Mouse (Mus musculus): Measurements from ENCODE around the gene Mtnr1b. TPM values are rescaled to one million over a fixed set of nuclear protein-coding genes. Genes with fewer than 3 reads are reported as not detected.

Gene Mtnr1b
- polyA plus RNA-seq, 1 experiment from 2014 or later, result not detected

DNA sequence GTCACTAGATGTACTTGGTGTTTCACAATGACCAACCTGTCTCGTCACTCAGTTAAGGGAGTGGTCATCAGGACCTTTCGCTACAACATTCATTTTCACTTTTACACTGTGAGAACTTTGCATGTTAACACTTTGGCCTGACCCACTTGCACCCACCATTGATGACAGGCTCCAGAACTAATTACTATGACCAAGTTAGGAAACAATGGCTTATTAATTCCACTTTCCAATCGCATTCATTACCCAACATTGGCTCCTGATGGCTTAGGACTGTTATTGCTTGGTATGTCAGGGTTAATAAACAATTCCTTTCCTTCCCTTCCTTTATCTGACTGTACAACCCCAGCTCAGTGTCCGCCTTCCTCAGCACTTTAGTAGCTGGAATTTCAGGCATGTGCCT is 92.4 kb downstream of the Mtnr1b start:
- DNase-seq (ENCODE audit: low spot score, missing footprints) (no peak), ATAC-seq (ENCODE audit: low FRiP score) (no peak)
- H3K9me3 ChIP-seq (ENCODE audit: control insufficient read depth, low read length), result no peaks in the 10 kb centered on the region
- no peak overlapping the region for H3K4me3 ChIP-seq (ENCODE audit: low read depth, low read length)
- H3K27me3 ChIP-seq (ENCODE audit: control insufficient read depth, insufficient read depth, low read length), result no peaks in the 10 kb centered on the region
- 86% methylated on average over 4 of the region's 4 CpGs for WGBS
- no peak overlapping the region for H3K9ac ChIP-seq (ENCODE audit: low read length)
- H3K4me2 ChIP-seq, result no peak overlapping the region
- H3K4me1 ChIP-seq (ENCODE audit: control insufficient read depth, insufficient read depth, low read length), result no peaks in the 10 kb centered on the region
- H3K27ac ChIP-seq (ENCODE audit: low read depth, low read length), result no peak overlapping the region
- H3K36me3 ChIP-seq (ENCODE audit: control insufficient read depth, insufficient read depth, low read length), result no peaks in the 10 kb centered on the region

DNA sequence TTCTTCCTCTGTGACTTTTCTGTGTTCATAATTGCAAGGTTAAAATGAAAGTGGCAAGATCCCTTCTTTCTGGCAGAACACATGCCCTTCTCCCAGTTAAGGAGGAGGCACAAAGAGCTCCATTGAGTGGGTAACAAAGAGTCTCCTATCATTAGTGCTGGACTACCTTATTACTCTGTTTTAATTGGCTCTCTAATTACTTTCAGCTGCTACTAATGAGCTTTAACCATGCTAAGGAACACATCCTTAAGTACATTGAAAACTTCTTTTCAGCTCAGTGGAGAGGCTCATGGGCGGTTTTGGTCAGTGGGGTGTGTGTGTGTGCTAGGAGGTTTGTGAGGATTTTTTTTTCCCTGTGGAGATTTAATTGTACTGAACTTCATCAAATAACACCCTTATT is 99.4 kb downstream of the Mtnr1b start:
- no peak overlapping the region for H3K4me2 ChIP-seq
- no peak for ATAC-seq (ENCODE audit: low FRiP score)
- no peaks in the 10 kb centered on the region for H3K27me3 ChIP-seq (ENCODE audit: control insufficient read depth, insufficient read depth, low read length)
- no peaks in the 10 kb centered on the region for H3K36me3 ChIP-seq (ENCODE audit: control insufficient read depth, insufficient read depth, low read length)
- no peak for DNase-seq (ENCODE audit: low spot score, missing footprints)
- no peaks in the 10 kb centered on the region for H3K4me1 ChIP-seq (ENCODE audit: control insufficient read depth, insufficient read depth, low read length)
- no peak overlapping the region for H3K27ac ChIP-seq (ENCODE audit: low read depth, low read length)
- H3K9me3 ChIP-seq (ENCODE audit: control insufficient read depth, low read length), result no peaks in the 10 kb centered on the region
- WGBS, result 82% methylated on average over 1 of the region's 1 CpGs
- no peak overlapping the region for H3K9ac ChIP-seq (ENCODE audit: low read length)
- H3K4me3 ChIP-seq (ENCODE audit: low read depth, low read length), result no peak overlapping the region

Other genes starting within 250 kb of the Mtnr1b start
- 0.32 and 0.52 TPM in 2 replicates for gene Deup1, start 246.6 kb downstream of the Mtnr1b start, polyA plus RNA-seq (2014; fragmentation: Nextera tagmentation; extraction: Ambion mirVana)
- 14.7 and 16.1 TPM in 2 replicates for gene Slc36a4, start 164.8 kb downstream of the Mtnr1b start, polyA plus RNA-seq (2014; fragmentation: Nextera tagmentation; extraction: Ambion mirVana)

All from midbrain, embryonic 11.5 days (tissue).